In the genomic region with DNA sequence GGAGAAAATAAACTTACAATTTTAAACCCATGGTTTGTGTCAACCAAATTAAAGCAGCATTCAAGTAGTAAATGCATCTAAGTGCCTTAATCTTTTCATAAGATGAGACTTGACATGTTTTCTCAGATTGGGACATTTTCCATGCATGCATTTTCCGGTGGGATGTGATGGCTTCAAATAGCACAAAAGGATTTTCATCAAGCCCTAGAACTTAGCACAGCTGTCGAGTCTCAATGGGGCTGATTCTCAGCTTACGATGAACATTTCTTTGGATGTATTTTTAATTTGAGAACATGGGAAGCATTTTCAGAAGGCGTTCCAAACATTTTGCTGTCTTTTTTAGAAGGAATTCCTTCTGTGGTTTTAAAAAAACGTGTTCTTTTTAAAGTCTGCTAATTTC, we compare ENCODE assay signal across 11 mouse cellular contexts. TPM values are rescaled to one million over a fixed set of nuclear protein-coding genes. Genes with fewer than 3 reads are reported as not detected.
DNase-seq lines count a peak whose midpoint lies in the region; ATAC-seq and TF ChIP-seq lines count a peak whose summit lies in the region.
"Had no signal": no experiment of that assay in that cellular context is flagged by ENCODE, and none has a peak within 500 bp of the region (broad histone marks: within the 10 kb centered on the region; RNA-seq: fewer than 3 reads in every experiment).

No protein-coding gene starts in this region.

- H3K27me3 ChIP-seq in hindbrain, embryonic 16.5 days (replicated peaks; ENCODE audit: control insufficient read depth, insufficient read depth, low read length) = no peaks in the 10 kb centered on the region
- H3K27me3 ChIP-seq: hindbrain, embryonic 15.5 days had no signal

- no peak for DNase-seq in gastrocnemius, adult 2 months
- DNase-seq in gastrocnemius, adult 18-20 months (ENCODE audit: low spot score) = no peak
- no peak for DNase-seq in lung, adult 2 months
- DNase-seq in lung, postnatal 25 days (ENCODE audit: low spot score) = no peak
- DNase-seq in brain, adult 2 months (ENCODE audit: low read depth, low spot score) = peak; percentile 16
- DNase-seq in cerebellum, adult 9-10 months = no peak

- H3K9ac ChIP-seq in hindbrain, embryonic 16.5 days (ENCODE audit: low read depth, low read length) = no peak overlapping the region
- H3K9ac ChIP-seq: hindbrain, embryonic 15.5 days had no signal

- no peak overlapping the region for H3K4me2 ChIP-seq in hindbrain, embryonic 16.5 days (ENCODE audit: low read length)
- H3K4me2 ChIP-seq: hindbrain, embryonic 15.5 days had no signal

- WGBS in lung, adult 2 months = 51% methylated on average over 5 of the region's 5 CpGs
- 13% methylated on average over 3 of the region's 5 CpGs for WGBS in macrophage (ENCODE audit: missing documents)
- 51% methylated on average over 5 of the region's 5 CpGs for WGBS in hindbrain, embryonic 16.5 days

- H3K4me3 ChIP-seq in gastrocnemius, adult 2 months = peak overlapping the region; percentile 66
- H3K4me3 ChIP-seq in lung, adult 2 months (replicated peaks; ENCODE audit: extremely low read depth, low read depth, low read length) = peak overlapping the region; percentile 10
- peak overlapping the region; percentile 34 for H3K4me3 ChIP-seq in macrophage (ENCODE audit: inconsistent target)
- H3K4me3 ChIP-seq in hindbrain, embryonic 16.5 days (ENCODE audit: low read length) = no peak overlapping the region
- H3K4me3 ChIP-seq: hindbrain, embryonic 15.5 days had no signal

- ATAC-seq in hindbrain, embryonic 16.5 days = no peak
- ATAC-seq: midbrain, embryonic 16.5 days had no signal

- no peaks in the 10 kb centered on the region for H3K9me3 ChIP-seq in hindbrain, embryonic 16.5 days (ENCODE audit: control insufficient read depth, low read length)
- H3K9me3 ChIP-seq: hindbrain, embryonic 15.5 days had no signal

- TF ChIP-seq CTCF in gastrocnemius, adult 2 months (IDR thresholded peaks at IDR 0.05) = no peak
- TF ChIP-seq CTCF in lung, adult 2 months (IDR thresholded peaks at IDR 0.05; ENCODE audit: insufficient read depth, low read length) = no peak

- no peak for TF ChIP-seq POLR2A in lung, adult 2 months (IDR thresholded peaks at IDR 0.05; ENCODE audit: borderline replicate concordance, extremely low read depth, low read depth, low read length)

- H3K79me2 ChIP-seq in macrophage (ENCODE audit: inconsistent target) = peaks cover 27% of the 10 kb centered on the region

- peak overlapping the region; percentile 78 for H3K27ac ChIP-seq in gastrocnemius, adult 2 months
- peak overlapping the region; percentile 80 for H3K27ac ChIP-seq in macrophage
- no peak overlapping the region for H3K27ac ChIP-seq in hindbrain, embryonic 16.5 days (ENCODE audit: low read depth, low read length)
- H3K27ac ChIP-seq: hindbrain, embryonic 15.5 days had no signal

- no peaks in the 10 kb centered on the region for H3K4me1 ChIP-seq in lung, adult 2 months (ENCODE audit: control insufficient read depth, insufficient read depth, low read length)
- no peaks in the 10 kb centered on the region for H3K4me1 ChIP-seq in hindbrain, embryonic 16.5 days (ENCODE audit: control insufficient read depth, insufficient read depth, low read depth, low read length)
- H3K4me1 ChIP-seq: hindbrain, embryonic 15.5 days had no signal

- intact Hi-C loops in gastrocnemius, adult 2 months (cut with DNase I) = no loop called here

- no peaks in the 10 kb centered on the region for H3K36me3 ChIP-seq in macrophage (ENCODE audit: inconsistent target)
- H3K36me3 ChIP-seq in hindbrain, embryonic 16.5 days (ENCODE audit: control insufficient read depth, insufficient read depth, low read length) = no peaks in the 10 kb centered on the region
- H3K36me3 ChIP-seq: hindbrain, embryonic 15.5 days had no signal

RNA-seq across cellular contexts. Expression of gene P2ry10b, which starts 1.3 kb away (rescaled TPM):
- under 1 TPM in 1 of 2 experiments, not detected in 1; 0.31 TPM for total RNA-seq in gastrocnemius, adult 2 months (2021)
- under 1 TPM; 0.07 to 0.21 TPM for total RNA-seq in gastrocnemius, adult 18-20 months (2021)
- 2.7 and 4.4 TPM in 2 replicates for polyA plus RNA-seq in lung, adult 2 months (2012; rRNA removed)
- 10 to 100 TPM in 1 of 26 experiments, 1 to 10 TPM in 25; 1.7 to 14.4 (median 5.4) TPM for total RNA-seq in macrophage (2018; cell fraction: chromatin; rRNA removed)
- total RNA-seq in macrophage (2018; cell fraction: cytosol; rRNA removed) = 10 to 100 TPM in 17 of 26 experiments, 1 to 10 TPM in 9; 8.1 to 15.3 (median 10.6) TPM
- 10 to 100 TPM in 14 of 26 experiments, 1 to 10 TPM in 12; 5.6 to 25.0 (median 10.7) TPM for total RNA-seq in macrophage (2018; cell fraction: nucleus; rRNA removed)
- polyA plus RNA-seq in macrophage (2018) = 6.6 to 16.1 TPM (median 16.1 TPM) in 3 replicates
- polyA plus RNA-seq in hindbrain, embryonic 16.5 days (2015; fragmentation: Nextera tagmentation; extraction: Ambion mirVana) = 0.31 and 0.71 TPM in 2 replicates
- polyA plus RNA-seq: testis, adult 2 months had no signal
